Mouse (Mus musculus): Measurements from ENCODE around the gene Eno3.

Eno3 gene

GRCm38 (mm10) chr11:70656456-70656927 lies 510 bp upstream of the Eno3 start:
- in situ Hi-C loops (cut with MboI; ENCODE audit: low sequenced_read_pairs), result no loop called here

GRCm38 (mm10) chr11:70657573-70657972 lies 571 bp downstream of the Eno3 start:
- in situ Hi-C loops (cut with MboI; ENCODE audit: low sequenced_read_pairs), result no loop called here

- in situ Hi-C loops (cut with MboI; ENCODE audit: low sequenced_read_pairs), result no loop called here
Observed at GRCm38 (mm10) chr11:70657991-70658390, 989 bp downstream of the Eno3 start.

GRCm38 (mm10) chr11:70658521-70658920 lies 1.5 kb downstream of the Eno3 start:
- in situ Hi-C loops (cut with MboI; ENCODE audit: low sequenced_read_pairs), result no loop called here

- in situ Hi-C loops (cut with MboI; ENCODE audit: low sequenced_read_pairs), result no loop called here
Observed at GRCm38 (mm10) chr11:70658942-70659341, 1.9 kb downstream of the Eno3 start.

- in situ Hi-C loops (cut with MboI; ENCODE audit: low sequenced_read_pairs), result no loop called here
Observed at GRCm38 (mm10) chr11:70660571-70660970, 3.6 kb downstream of the Eno3 start.

GRCm38 (mm10) chr11:70663101-70663500 lies 6.1 kb downstream of the Eno3 start:
- in situ Hi-C loops (cut with MboI; ENCODE audit: low sequenced_read_pairs), result no loop called here

GRCm38 (mm10) chr11:70663957-70664356 lies 7.0 kb downstream of the Eno3 start:
- in situ Hi-C loops (cut with MboI; ENCODE audit: low sequenced_read_pairs), result no loop called here

- in situ Hi-C loops (cut with MboI; ENCODE audit: low sequenced_read_pairs), result no loop called here
Observed at GRCm38 (mm10) chr11:70664741-70665140, 7.7 kb downstream of the Eno3 start.

- in situ Hi-C loops (cut with MboI; ENCODE audit: low sequenced_read_pairs), result no loop called here
Observed at GRCm38 (mm10) chr11:70666687-70667086, 9.7 kb downstream of the Eno3 start.

- in situ Hi-C loops (cut with MboI; ENCODE audit: low sequenced_read_pairs), result no loop called here
Observed at GRCm38 (mm10) chr11:70667271-70668150, 10.5 kb downstream of the Eno3 start.

- in situ Hi-C loops (cut with MboI; ENCODE audit: low sequenced_read_pairs), result no loop called here
Observed at GRCm38 (mm10) chr11:70668335-70668770, 11.4 kb downstream of the Eno3 start.

- in situ Hi-C loops (cut with MboI; ENCODE audit: low sequenced_read_pairs), result no loop called here
Observed at GRCm38 (mm10) chr11:70668771-70669505, 11.9 kb downstream of the Eno3 start, which contains the start of gene Spag7. Gene Spag7 (minus strand): TSS chr11:70669416.

- in situ Hi-C loops (cut with MboI; ENCODE audit: low sequenced_read_pairs), result no loop called here
Observed at GRCm38 (mm10) chr11:70669582-70670345, 12.8 kb downstream of the Eno3 start.

GRCm38 (mm10) chr11:70670483-70670882 lies 13.5 kb downstream of the Eno3 start:
- in situ Hi-C loops (cut with MboI; ENCODE audit: low sequenced_read_pairs), result no loop called here

- in situ Hi-C loops (cut with MboI; ENCODE audit: low sequenced_read_pairs), result no loop called here
Observed at GRCm38 (mm10) chr11:70671333-70672047, 14.5 kb downstream of the Eno3 start.

GRCm38 (mm10) chr11:70674014-70674413 lies 17.0 kb downstream of the Eno3 start:
- in situ Hi-C loops (cut with MboI; ENCODE audit: low sequenced_read_pairs), result no loop called here

GRCm38 (mm10) chr11:70674501-70674900 lies 17.5 kb downstream of the Eno3 start:
- in situ Hi-C loops (cut with MboI; ENCODE audit: low sequenced_read_pairs), result no loop called here

GRCm38 (mm10) chr11:70678092-70678491 lies 21.1 kb downstream of the Eno3 start:
- in situ Hi-C loops (cut with MboI; ENCODE audit: low sequenced_read_pairs), result no loop called here

- in situ Hi-C loops (cut with MboI; ENCODE audit: low sequenced_read_pairs), result no loop called here
Observed at GRCm38 (mm10) chr11:70678576-70678975, 21.6 kb downstream of the Eno3 start.
